ENCODE assay signal across 19 mouse cellular contexts in genomic region chr10:127056490-127056889, GRCm38 (mm10). TPM values are rescaled to one million over a fixed set of nuclear protein-coding genes. Genes with fewer than 3 reads are reported as not detected.
DNase-seq lines count a peak whose midpoint lies in the region; ATAC-seq and TF ChIP-seq lines count a peak whose summit lies in the region.
"Had no signal": no experiment of that assay in that cellular context is flagged by ENCODE, and none has a peak within 500 bp of the region (broad histone marks: within the 10 kb centered on the region; RNA-seq: fewer than 3 reads in every experiment).

No protein-coding gene starts in this region.

- no peaks in the 10 kb centered on the region for H3K9me3 ChIP-seq in E14TG2a.4 (ENCODE audit: low read length)
- no peaks in the 10 kb centered on the region for H3K9me3 ChIP-seq in embryonic facial prominence, embryonic 10.5 days
- H3K9me3 ChIP-seq: embryonic facial prominence, embryonic 12.5 days; forebrain, embryonic 13.5 days; forebrain, embryonic 15.5 days had no signal

- H3K4me3 ChIP-seq in E14TG2a.4 (replicated peaks; ENCODE audit: low read length) = peak overlapping the region; percentile 23; the same call in 1 of the 2 replicates
- peak overlapping the region; percentile 13; the same call in 1 of the 2 replicates for H3K4me3 ChIP-seq in embryonic facial prominence, embryonic 10.5 days
- H3K4me3 ChIP-seq: embryonic facial prominence, embryonic 12.5 days; forebrain, embryonic 13.5 days; forebrain, embryonic 15.5 days had no signal

- no peak for TF ChIP-seq CTCF in E14TG2a.4 (conservative IDR thresholded peaks at IDR 0.05; ENCODE audit: low read length)

- no peak for ATAC-seq in cerebellum, adult (ENCODE audit: insufficient number of reproducible peaks, low FRiP score, low TSS enrichment)
- ATAC-seq: activated CD4-positive, CD25-positive, alpha-beta regulatory T cell, adult 4 months; CD4-positive, CD25-positive, alpha-beta regulatory T cell, adult 4 months; forebrain, embryonic 13.5 days; forebrain, embryonic 15.5 days; forebrain, postnatal 0 days had no signal

- no peak overlapping the region for H3K27ac ChIP-seq in embryonic facial prominence, embryonic 10.5 days (replicated peaks)
- H3K27ac ChIP-seq: embryonic facial prominence, embryonic 12.5 days; forebrain, embryonic 13.5 days; forebrain, embryonic 15.5 days had no signal

- DNase-seq in cerebellum, adult 11-12 months = peak; percentile 56
- no peak for DNase-seq in cerebellum, postnatal 14 days
- DNase-seq in cerebellum, adult 9-11 months = peak; percentile 63
- no peak for DNase-seq in embryonic facial prominence, embryonic 10.5 days (ENCODE audit: low spot score)
- DNase-seq in right cerebral cortex, postnatal 36 days (ENCODE audit: low spot score in 2 of 2) = no peak
- DNase-seq: adrenal gland, adult 8-10 months; adrenal gland, postnatal 14 days; B cell, adult 2 months; cerebellum, adult 18-20 months; cerebellum, adult 8-10 months; embryo, embryonic 11 days; forebrain, postnatal 0 days had no signal

- WGBS in embryonic facial prominence, embryonic 10.5 days = 85% methylated on average over 20 of the region's 20 CpGs

- peaks cover 17% of the 10 kb centered on the region for H3K27me3 ChIP-seq in E14TG2a.4 (ENCODE audit: insufficient read depth, low read length)
- H3K27me3 ChIP-seq in embryonic facial prominence, embryonic 10.5 days (replicated peaks; ENCODE audit: low read depth, poor library complexity, severe bottlenecking) = peaks cover 74% of the 10 kb centered on the region

- H3K4me1 ChIP-seq in E14TG2a.4 (replicated peaks; ENCODE audit: low read depth, low read length) = peaks cover 59% of the 10 kb centered on the region
- peaks cover 42% of the 10 kb centered on the region for H3K4me1 ChIP-seq in embryonic facial prominence, embryonic 10.5 days

- H3K36me3 ChIP-seq in E14TG2a.4 (ENCODE audit: insufficient read depth, low read length) = peaks cover 42% of the 10 kb centered on the region
- H3K36me3 ChIP-seq in embryonic facial prominence, embryonic 10.5 days (replicated peaks) = peaks cover 27% of the 10 kb centered on the region

RNA-seq across cellular contexts. Expression of gene March9, which starts 3.5 kb away (rescaled TPM):
- polyA plus RNA-seq in embryonic facial prominence, embryonic 10.5 days (2016; fragmentation: Nextera tagmentation; extraction: Ambion mirVana) = 1.2 and 1.3 TPM in 2 replicates

RNA-seq across cellular contexts. Expression of gene Cdk4, which starts 6.8 kb away (rescaled TPM):
- polyA plus RNA-seq in embryonic facial prominence, embryonic 10.5 days (2016; fragmentation: Nextera tagmentation; extraction: Ambion mirVana) = 3,008 and 3,023 TPM in 2 replicates

RNA-seq across cellular contexts. Expression of gene Cyp27b1, which starts 8.4 kb away (rescaled TPM):
- polyA plus RNA-seq in embryonic facial prominence, embryonic 10.5 days (2016; fragmentation: Nextera tagmentation; extraction: Ambion mirVana) = 0.14 TPM in 2 replicates
- polyA plus RNA-seq: activated CD4-positive, CD25-positive, alpha-beta regulatory T cell, adult 4 months had no signal

RNA-seq across cellular contexts. Expression of gene Tspan31, which starts 13.6 kb away (rescaled TPM):
- polyA plus RNA-seq in embryonic facial prominence, embryonic 10.5 days (2016; fragmentation: Nextera tagmentation; extraction: Ambion mirVana) = 168 and 180 TPM in 2 replicates

RNA-seq across cellular contexts. Expression of gene Eef1akmt3, which starts 15.2 kb away (rescaled TPM):
- polyA plus RNA-seq in embryonic facial prominence, embryonic 10.5 days (2016; fragmentation: Nextera tagmentation; extraction: Ambion mirVana) = 0.27 and 0.29 TPM in 2 replicates

Comparison
In these comparisons a context has a peak if more than half of its experiments do, and no peak if none do; other contexts are left out.
1. DNase-seq: peak in cerebellum, adult 11-12 months (single experiment) and cerebellum, adult 9-11 months (single experiment); none in cerebellum, postnatal 14 days (0 of 2), embryonic facial prominence, embryonic 10.5 days (single experiment) and right cerebral cortex, postnatal 36 days (0 of 2).